Mouse (Mus musculus): ENCODE data around the gene Rgs2.

DNA sequence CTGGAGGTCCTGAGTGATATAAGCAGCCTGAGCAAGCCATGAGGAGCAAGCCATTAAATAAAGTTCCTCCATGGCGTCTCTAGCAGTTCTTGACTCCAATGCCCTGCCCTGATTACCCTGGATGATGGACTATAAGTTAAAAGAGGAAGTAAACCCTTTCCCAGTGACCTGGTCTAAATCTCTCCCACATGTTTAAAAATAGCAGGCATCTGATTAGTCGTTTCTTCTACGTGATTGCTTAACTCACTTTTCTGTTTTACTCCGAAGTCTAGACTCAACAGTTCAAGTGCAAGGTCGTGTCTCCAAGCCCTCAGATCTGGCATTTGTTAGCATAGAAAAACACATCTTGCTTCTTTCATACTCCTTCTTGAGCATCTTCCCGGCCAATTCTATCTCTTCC, 15.2 kb downstream of the Rgs2 start:
- TF ChIP-seq USF1 (IDR thresholded peaks at IDR 0.05; ENCODE audit: low read depth): no peak
- no peak for TF ChIP-seq POLR2A (IDR thresholded peaks at IDR 0.05; ENCODE audit: insufficient read length, low read depth)
- TF ChIP-seq MYOG (IDR thresholded peaks at IDR 0.05; ENCODE audit: control insufficient read depth in 1 of 3, insufficient read depth in 1 of 3, insufficient read length in 2 of 3, low read depth in 2 of 3): no peak
- TF ChIP-seq E2F4 (IDR thresholded peaks at IDR 0.05; ENCODE audit: insufficient read depth): no peak
- no peak for TF ChIP-seq MYOD1 (IDR thresholded peaks at IDR 0.05; ENCODE audit: control insufficient read depth in 1 of 3, insufficient read length in 2 of 3, low read depth in 2 of 3)
- no peak for TF ChIP-seq REST (IDR thresholded peaks at IDR 0.05; ENCODE audit: insufficient read depth, insufficient read length)
- no peak for TF ChIP-seq CEBPB (IDR thresholded peaks at IDR 0.05; ENCODE audit: insufficient read depth, poor library complexity, severe bottlenecking)
- no peak for TF ChIP-seq TCF12 (IDR thresholded peaks at IDR 0.05; ENCODE audit: insufficient read depth, poor library complexity, severe bottlenecking)
- no peak for TF ChIP-seq MAX (IDR thresholded peaks at IDR 0.05; ENCODE audit: low read depth)
- TF ChIP-seq TCF3 (IDR thresholded peaks at IDR 0.05; ENCODE audit: insufficient read length, low read depth): no peak
- TF ChIP-seq POLR2AphosphoS2 (IDR thresholded peaks at IDR 0.05; ENCODE audit: insufficient read length, low read depth): no peak
- TF ChIP-seq SRF (IDR thresholded peaks at IDR 0.05; ENCODE audit: control insufficient read depth, insufficient read length, low read depth): no peak

All from myocyte (in vitro differentiated cells).